Comparison of ENCODE assay signal across 24 mouse cellular contexts in the genomic region with DNA sequence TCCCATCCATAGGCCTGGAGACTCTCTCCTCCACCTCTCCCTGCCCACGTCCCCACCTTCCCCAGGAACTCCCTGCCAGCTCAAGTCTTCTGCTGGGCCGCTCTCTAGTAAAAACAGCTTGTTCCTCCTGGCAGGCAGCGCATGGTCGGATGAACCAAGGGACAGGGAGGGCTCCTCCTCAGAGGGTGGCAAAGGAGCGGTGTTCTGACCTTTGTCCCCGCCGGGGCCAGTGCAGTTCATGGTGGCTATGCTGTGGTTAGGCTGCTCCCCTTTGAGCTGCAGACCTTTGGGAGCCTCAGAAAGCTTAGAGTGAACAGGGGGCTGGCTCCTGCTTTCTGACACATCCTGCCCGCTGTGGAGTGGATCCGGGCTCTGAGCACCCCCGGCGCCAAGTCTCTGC. TPM values are rescaled to one million over a fixed set of nuclear protein-coding genes. Genes with fewer than 3 reads are reported as not detected.
A peak's percentile ranks its signal among the peaks of the same experiment; 100 is the strongest.
DNase-seq lines count a peak whose midpoint lies in the region; ATAC-seq lines count a peak whose summit lies in the region.
"Had no signal": no experiment of that assay in that cellular context is flagged by ENCODE, and none has a peak within 500 bp of the region (broad histone marks: within the 10 kb centered on the region; RNA-seq: fewer than 3 reads in every experiment).

No protein-coding gene starts in this region.

- no peaks in the 10 kb centered on the region for H3K27me3 ChIP-seq in kidney, embryonic 15.5 days
- H3K27me3 ChIP-seq in hindbrain, embryonic 11.5 days (ENCODE audit: control insufficient read depth, insufficient read depth, low read length): no peaks in the 10 kb centered on the region
- no peaks in the 10 kb centered on the region for H3K27me3 ChIP-seq in hindbrain, embryonic 16.5 days (replicated peaks; ENCODE audit: control insufficient read depth, insufficient read depth, low read length)
- H3K27me3 ChIP-seq: heart, embryonic 12.5 days; limb, embryonic 12.5 days had no signal

- peak; percentile 71 for DNase-seq in kidney, adult 11 months
- peak; percentile 77 for DNase-seq in kidney, adult 9 months
- peak; percentile 80 to 84 for DNase-seq in kidney, postnatal 36 days
- DNase-seq in cerebellum, adult 8-10 months: no peak
- DNase-seq in hindbrain, embryonic 11.5 days (ENCODE audit: low spot score): no peak
- DNase-seq: cerebellum, adult 11 months; cerebellum, postnatal 10 days; gastrocnemius, postnatal 25 days; heart, adult 18-20 months; heart, postnatal 10 days; liver, postnatal 0 days; lung, postnatal 10 days; right cerebral cortex, postnatal 14 days; thymus, postnatal 14 days had no signal

- no peak; the same call in 1 of the 2 replicates for ATAC-seq in kidney, embryonic 15.5 days (replicated peaks; ENCODE audit: low FRiP score)
- no peak for ATAC-seq in hindbrain, embryonic 11.5 days (ENCODE audit: low FRiP score)
- no peak for ATAC-seq in hindbrain, embryonic 16.5 days
- ATAC-seq: CD4-positive, CD25-positive, alpha-beta regulatory T cell, adult 4 months; liver, postnatal 0 days had no signal

- peaks cover 15% of the 10 kb centered on the region for H3K4me1 ChIP-seq in kidney, embryonic 15.5 days
- H3K4me1 ChIP-seq in hindbrain, embryonic 11.5 days (replicated peaks; ENCODE audit: control insufficient read depth, insufficient read depth, low read length): no peaks in the 10 kb centered on the region
- no peaks in the 10 kb centered on the region for H3K4me1 ChIP-seq in hindbrain, embryonic 16.5 days (ENCODE audit: control insufficient read depth, insufficient read depth, low read depth, low read length)
- H3K4me1 ChIP-seq: heart, embryonic 12.5 days; limb, embryonic 12.5 days had no signal

- no peaks in the 10 kb centered on the region for H3K9me3 ChIP-seq in kidney, embryonic 15.5 days (replicated peaks)
- H3K9me3 ChIP-seq in hindbrain, embryonic 11.5 days (ENCODE audit: control insufficient read depth, low read length): no peaks in the 10 kb centered on the region
- H3K9me3 ChIP-seq in hindbrain, embryonic 16.5 days (ENCODE audit: control insufficient read depth, low read length): no peaks in the 10 kb centered on the region
- H3K9me3 ChIP-seq: forebrain, embryonic 10.5 days; heart, embryonic 12.5 days; hindbrain, embryonic 10.5 days; limb, embryonic 12.5 days had no signal

- peaks cover 41% of the 10 kb centered on the region for H3K36me3 ChIP-seq in kidney, embryonic 15.5 days
- H3K36me3 ChIP-seq in hindbrain, embryonic 11.5 days (ENCODE audit: control insufficient read depth, insufficient read depth, low read length): peaks cover 2% of the 10 kb centered on the region; the same call in 1 of the 2 replicates
- H3K36me3 ChIP-seq in hindbrain, embryonic 16.5 days (ENCODE audit: control insufficient read depth, insufficient read depth, low read length): peaks cover 6% of the 10 kb centered on the region; the same call in 1 of the 2 replicates

- no peak overlapping the region for H3K27ac ChIP-seq in kidney, embryonic 15.5 days
- no peak overlapping the region for H3K27ac ChIP-seq in hindbrain, embryonic 11.5 days (ENCODE audit: low read depth, low read length)
- H3K27ac ChIP-seq in hindbrain, embryonic 16.5 days (ENCODE audit: low read depth, low read length): no peak overlapping the region
- H3K27ac ChIP-seq: forebrain, embryonic 10.5 days; hindbrain, embryonic 10.5 days; layer of hippocampus, adult 2 months; limb, embryonic 12.5 days had no signal

- H3K9ac ChIP-seq in kidney, embryonic 15.5 days: no peak overlapping the region
- no peak overlapping the region for H3K9ac ChIP-seq in hindbrain, embryonic 11.5 days (ENCODE audit: low read depth, low read length)
- H3K9ac ChIP-seq in hindbrain, embryonic 16.5 days (ENCODE audit: low read depth, low read length): no peak overlapping the region
- H3K9ac ChIP-seq: heart, embryonic 12.5 days; limb, embryonic 12.5 days; liver, postnatal 0 days had no signal

- H3K4me2 ChIP-seq in kidney, embryonic 15.5 days: no peak overlapping the region
- H3K4me2 ChIP-seq in hindbrain, embryonic 11.5 days (replicated peaks; ENCODE audit: low read depth, low read length): no peak overlapping the region
- no peak overlapping the region for H3K4me2 ChIP-seq in hindbrain, embryonic 16.5 days (ENCODE audit: low read length)
- H3K4me2 ChIP-seq: heart, embryonic 12.5 days; limb, embryonic 12.5 days; liver, embryonic 11.5 days; midbrain, embryonic 11.5 days had no signal

- no peak overlapping the region for H3K4me3 ChIP-seq in kidney, embryonic 15.5 days (replicated peaks)
- no peak overlapping the region for H3K4me3 ChIP-seq in hindbrain, embryonic 11.5 days (ENCODE audit: low read depth, low read length)
- H3K4me3 ChIP-seq in hindbrain, embryonic 16.5 days (ENCODE audit: low read length): no peak overlapping the region
- H3K4me3 ChIP-seq: forebrain, embryonic 10.5 days; heart, embryonic 12.5 days; hindbrain, embryonic 10.5 days; layer of hippocampus, adult 2 months; limb, embryonic 12.5 days had no signal

- 86% methylated on average over 11 of the region's 11 CpGs for WGBS in kidney, embryonic 15.5 days
- WGBS in hindbrain, embryonic 11.5 days: 90% methylated on average over 11 of the region's 11 CpGs
- 96% methylated on average over 11 of the region's 11 CpGs for WGBS in hindbrain, embryonic 16.5 days

RNA-seq across cellular contexts. Expression of a gene that starts 21.6 kb away (rescaled TPM):
- 28.3 and 30.6 TPM in 2 replicates for polyA plus RNA-seq in kidney, embryonic 15.5 days (2015; fragmentation: Nextera tagmentation; extraction: Ambion mirVana)
- polyA plus RNA-seq in hindbrain, embryonic 11.5 days (2014; fragmentation: Nextera tagmentation; extraction: Ambion mirVana): 12.9 and 19.5 TPM in 2 replicates
- polyA plus RNA-seq in hindbrain, embryonic 16.5 days (2015; fragmentation: Nextera tagmentation; extraction: Ambion mirVana): 12.2 TPM in 2 replicates

RNA-seq across cellular contexts. Expression of a gene that starts 31.5 kb away (rescaled TPM):
- polyA plus RNA-seq in kidney, embryonic 15.5 days (2015; fragmentation: Nextera tagmentation; extraction: Ambion mirVana): 32.9 and 33.9 TPM in 2 replicates
- polyA plus RNA-seq in hindbrain, embryonic 11.5 days (2014; fragmentation: Nextera tagmentation; extraction: Ambion mirVana): 29.6 and 31.1 TPM in 2 replicates
- 42.9 and 52.0 TPM in 2 replicates for polyA plus RNA-seq in hindbrain, embryonic 16.5 days (2015; fragmentation: Nextera tagmentation; extraction: Ambion mirVana)

Comparison
In these comparisons a context has a peak if more than half of its experiments do, and no peak if none do; other contexts are left out.
1. DNase-seq: peak in kidney, adult 11 months (single experiment), kidney, adult 9 months (single experiment) and kidney, postnatal 36 days (2 of 2); none in cerebellum, adult 8-10 months (single experiment) and hindbrain, embryonic 11.5 days (single experiment).